Mouse (Mus musculus): Measurements from ENCODE around the gene Dchs1.
A peak's percentile ranks its signal among the peaks of the same experiment; 100 is the strongest.
"Not testable (repeated sequence)": the region's sequence is repeated elsewhere in the genome, so short reads cannot be mapped to it uniquely, and the experiment has no call there.

The Dchs1 gene

DNA sequence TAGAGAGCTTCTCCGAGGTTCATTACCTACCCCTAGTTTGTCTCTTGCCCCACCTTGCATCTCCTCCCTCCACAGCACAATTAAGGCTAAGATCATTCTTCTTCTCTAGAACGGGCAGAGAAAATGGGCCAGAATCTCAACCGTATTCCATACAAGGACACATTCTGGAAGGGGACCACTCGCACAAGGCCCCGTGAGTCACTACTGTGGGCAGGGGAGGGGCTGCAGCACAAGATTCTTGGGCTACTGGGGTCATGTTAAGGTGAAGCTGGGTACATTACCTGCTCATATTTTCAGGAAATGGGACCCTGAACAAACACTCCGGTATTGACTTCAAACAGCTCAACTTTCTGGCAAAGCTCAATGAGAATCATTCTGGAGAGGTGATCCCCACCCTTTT, 46.6 kb downstream of the Dchs1 start:
- DNase-seq: no peak

- DNase-seq: no peak
These were observed 47.2 kb downstream of the Dchs1 start for GRCm38 (mm10) chr7:105740089-105740795.

GRCm38 (mm10) chr7:105738948-105739347, 48.5 kb downstream of the Dchs1 start:
- peak; percentile 77 for DNase-seq

- DNase-seq: no peak
These were observed 49.2 kb downstream of the Dchs1 start for GRCm38 (mm10) chr7:105738286-105738685.

DNA sequence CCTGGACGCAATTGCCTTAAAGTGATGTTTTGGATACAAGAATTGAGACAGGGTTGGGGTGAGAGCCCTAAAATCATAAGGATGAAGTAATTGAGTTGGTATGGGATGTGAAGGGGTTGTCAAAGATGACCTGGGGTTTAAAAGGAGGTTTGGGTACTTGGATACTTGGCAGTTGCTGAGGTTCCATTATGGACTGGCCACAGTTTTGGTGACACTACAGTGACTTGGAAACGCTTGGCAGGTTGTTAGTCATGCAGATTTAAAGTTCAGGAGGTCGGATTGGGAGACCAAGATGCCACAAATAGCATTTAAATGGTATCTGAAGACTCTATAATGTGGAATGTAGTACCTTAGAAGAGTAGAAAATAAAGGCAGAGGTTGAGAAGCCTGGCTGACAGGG, 49.8 kb downstream of the Dchs1 start:
- DNase-seq: no peak

DNA sequence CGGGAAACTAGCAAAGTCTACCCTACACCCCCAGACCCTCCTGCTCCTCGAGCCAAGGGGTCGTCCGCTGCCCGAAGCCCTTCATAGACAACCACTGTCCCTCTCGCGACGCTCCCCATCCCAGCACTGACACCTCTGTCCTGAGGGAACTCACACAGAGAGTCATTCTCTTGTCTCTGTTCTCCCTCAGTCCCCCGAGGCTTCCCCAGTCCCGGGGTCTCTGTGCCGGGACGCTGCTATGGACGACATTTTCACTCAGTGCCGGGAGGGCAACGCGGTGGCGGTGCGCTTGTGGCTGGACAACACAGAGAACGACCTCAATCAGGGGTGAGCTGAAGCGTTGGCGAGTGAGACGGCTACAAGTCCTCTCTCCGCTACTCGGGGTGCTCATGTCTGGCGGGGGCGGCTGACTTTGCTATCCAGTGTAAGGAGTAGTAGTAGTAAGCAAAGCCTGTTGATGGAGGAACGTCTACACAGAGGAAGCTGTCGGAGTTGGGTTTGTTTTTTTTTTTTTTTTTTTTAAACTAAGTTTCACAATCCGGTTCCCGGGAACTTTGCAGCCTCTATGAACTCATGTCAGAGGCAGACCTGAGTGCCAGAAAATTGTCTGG, 50.4 kb downstream of the Dchs1 start, which contains the start of gene Rrp8:
Gene Rrp8, minus strand, starts transcription at position 475 of the 611 bp plus-strand sequence.
- peak; percentile 37 for DNase-seq

DNA sequence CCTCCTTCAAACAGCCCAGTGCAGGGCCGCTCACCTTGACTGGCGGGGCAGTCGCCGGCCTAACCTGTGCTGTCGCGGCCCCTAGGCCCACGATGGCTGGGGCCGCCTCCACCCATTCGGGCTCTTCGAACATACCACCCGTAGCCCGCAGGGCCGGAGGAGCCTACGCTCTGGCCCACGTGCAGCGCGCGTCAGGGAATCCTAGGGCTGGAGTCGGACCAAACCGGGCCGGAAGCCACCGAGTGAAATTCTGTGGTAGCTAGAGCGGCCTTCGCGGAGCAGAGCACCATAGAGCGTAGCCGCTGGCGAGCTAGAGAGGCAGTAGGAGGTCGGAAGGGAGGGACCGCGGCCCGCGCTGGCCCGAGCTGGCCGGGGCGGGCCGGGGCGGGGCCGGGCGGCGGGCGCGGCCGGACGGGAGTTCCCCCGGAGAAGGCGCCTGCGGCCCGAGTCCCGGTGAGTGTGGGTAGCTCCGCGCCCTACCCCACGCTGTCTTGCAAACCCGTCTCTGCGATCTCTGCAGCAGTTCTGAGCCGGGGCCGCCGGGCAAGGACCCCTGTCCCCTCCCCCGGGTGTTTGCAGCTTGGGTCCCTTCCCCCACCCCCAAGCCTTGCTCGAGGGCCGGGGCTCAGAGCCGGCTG, 51.1 kb downstream of the Dchs1 start, which contains the start of gene Ilk:
Gene Ilk, plus strand, starts transcription at position 329 of the 638 bp plus-strand sequence.
- peak; percentile 95 for DNase-seq

- not testable (repeated sequence) for DNase-seq
These were observed 52.0 kb downstream of the Dchs1 start for GRCm38 (mm10) chr7:105735464-105735863.

- no peak for DNase-seq
These were observed 52.6 kb downstream of the Dchs1 start for GRCm38 (mm10) chr7:105734826-105735225.

GRCm38 (mm10) chr7:105733836-105734235, 53.6 kb downstream of the Dchs1 start:
- no peak for DNase-seq

DNA sequence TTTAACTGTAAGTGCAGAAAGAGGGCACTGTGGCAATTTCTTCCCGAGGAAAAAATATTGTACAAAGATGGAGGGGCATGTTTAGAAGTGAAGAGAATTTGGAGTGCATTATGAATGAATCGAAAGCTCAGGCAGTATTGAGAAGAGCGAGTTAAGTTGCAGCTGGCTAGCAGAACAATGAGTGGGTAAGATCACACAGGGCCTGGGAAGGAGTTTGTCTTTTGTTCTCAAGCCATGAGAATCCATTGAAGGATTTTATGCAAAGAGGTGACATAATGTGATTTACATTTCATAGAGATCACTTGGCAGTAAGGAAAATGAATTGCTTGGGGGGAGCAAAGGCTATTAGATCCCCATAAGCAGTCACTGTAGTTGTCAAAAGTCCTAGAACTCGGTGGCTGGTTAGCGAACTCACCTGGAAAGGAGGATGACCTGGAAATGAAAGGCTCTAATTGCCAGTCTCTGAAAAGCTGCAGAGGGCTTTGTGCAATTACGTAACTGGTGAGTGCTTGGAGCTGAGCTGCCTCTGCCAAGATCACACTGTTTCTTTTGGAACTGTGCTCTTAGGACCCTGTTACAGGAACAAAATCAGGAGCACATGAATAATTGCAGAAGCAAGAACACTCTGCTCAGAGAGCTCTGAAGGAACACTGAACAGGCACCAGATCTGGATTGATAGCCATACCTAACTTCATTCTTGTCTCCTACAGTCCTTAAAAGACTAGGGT, 58.6 kb downstream of the Dchs1 start:
- DNase-seq: no peak

DNA sequence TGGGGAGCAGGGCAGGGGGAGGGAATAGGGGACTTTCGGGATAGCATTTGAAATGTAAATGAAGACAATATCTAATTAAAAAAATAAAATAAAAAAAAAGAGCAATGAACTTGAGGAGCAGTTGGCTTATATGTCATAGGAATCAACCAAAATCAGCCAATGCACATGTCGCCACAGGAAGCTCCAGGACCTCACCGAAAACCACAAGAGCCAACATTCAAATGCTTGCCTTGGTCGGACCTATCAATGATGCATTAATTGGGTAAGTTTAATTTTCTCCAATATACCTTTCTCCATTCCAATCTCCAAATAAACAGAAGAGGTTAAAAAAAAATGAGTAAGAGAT, 60.5 kb downstream of the Dchs1 start:
- DNase-seq: no peak

DNA sequence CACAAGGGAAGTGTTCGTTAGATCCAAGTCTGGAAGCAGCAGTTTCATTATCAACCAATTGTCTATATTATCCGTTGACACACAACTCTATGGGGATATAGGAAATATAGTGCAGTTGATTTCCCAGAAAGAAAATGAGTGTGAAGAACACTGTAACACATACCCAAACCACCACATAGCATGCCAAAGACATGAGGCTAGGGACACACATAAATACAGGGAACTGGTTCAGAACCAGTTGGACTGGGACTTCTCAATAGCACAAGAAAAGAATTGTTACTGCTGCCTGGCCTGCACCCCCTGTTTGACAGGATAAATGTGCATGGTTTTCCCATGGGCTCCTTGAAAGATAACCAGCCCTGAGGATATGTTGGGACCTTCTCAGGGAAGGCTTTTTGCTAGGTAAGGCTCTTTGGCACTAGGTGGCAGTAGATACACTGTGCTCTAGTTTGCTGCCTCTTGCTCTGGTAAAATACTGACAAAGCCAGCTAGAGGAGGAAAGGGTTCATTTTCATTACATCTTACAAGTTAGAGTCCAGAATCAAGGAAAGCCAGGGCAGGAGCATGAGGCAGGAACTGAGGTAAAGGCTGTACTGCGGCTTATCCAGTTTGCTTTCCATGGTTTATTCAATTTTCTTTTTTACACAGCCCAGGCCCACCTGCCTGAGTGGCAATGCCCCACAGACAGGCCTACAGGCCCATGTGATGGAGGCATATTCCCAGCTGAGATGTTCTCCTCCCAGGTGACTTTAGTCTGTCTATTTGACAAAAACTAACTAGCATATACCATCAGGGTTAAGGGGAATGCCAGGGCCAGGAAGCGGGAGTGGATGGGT, 61.1 kb downstream of the Dchs1 start:
- DNase-seq: peak; percentile 41

GRCm38 (mm10) chr7:105721916-105722315, 65.5 kb downstream of the Dchs1 start:
- DNase-seq: no peak

DNA sequence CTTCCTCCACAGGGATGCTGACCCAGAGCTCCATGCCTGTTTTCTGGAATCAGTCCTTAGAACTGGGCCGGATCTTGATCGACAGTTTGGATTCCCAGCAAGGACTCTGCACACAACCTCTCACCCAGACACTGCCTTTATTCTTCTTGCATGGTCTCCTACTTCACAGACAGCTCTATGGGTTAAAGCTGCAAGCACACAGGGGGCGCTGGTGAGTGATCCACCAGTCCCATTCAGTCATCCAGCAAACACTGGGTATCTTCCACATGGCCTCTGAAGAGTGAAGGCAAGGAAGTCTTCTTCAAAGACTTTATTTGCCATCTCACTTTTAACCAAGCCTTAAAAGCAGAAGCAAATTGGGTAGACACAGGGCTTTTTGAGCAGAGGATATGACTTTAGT, 72.1 kb downstream of the Dchs1 start:
- no peak for DNase-seq

DNA sequence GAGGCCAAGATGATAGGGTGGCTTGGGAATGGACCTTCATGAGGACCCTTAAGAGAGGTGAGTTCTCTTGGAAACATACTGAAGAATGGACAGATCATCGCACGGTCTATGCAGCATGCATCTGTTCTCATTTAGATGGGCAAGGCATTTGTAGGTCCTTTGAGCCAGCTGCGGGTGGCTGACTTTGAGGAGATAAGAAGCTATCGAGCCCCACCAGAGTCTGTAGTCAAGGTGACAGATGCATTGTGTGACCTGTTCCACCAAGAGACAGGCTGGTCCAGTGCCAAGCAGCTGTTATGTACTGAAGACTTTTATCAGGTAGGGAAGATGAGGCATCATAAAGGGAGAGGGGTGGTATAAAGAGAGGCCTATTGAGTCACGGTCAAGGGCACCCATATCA, 78.7 kb downstream of the Dchs1 start:
- DNase-seq: no peak

DNA sequence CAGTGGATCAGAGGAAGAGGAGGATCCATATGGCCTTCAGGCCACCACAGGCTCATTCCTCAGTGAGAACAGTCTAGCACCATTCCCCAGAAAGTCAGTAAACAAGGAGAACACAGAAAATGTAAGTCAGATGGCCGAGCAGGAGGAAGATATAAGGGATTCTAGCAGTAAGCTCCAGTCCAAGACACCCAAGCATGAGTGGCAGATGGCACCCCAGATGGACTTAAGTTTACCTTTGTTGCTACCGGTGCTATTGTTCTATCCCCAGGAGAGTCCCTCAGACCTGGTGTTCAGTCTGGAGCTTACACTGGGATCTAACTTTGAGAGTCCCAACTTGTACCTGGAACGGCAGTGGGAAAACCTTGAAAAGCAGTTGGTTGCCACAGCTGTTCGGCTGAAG, 83.6 kb downstream of the Dchs1 start:
- no peak for DNase-seq

GRCm38 (mm10) chr7:105703184-105703583, 84.3 kb downstream of the Dchs1 start:
- DNase-seq: no peak

All from kidney, adult 11 months (tissue).